Mouse (Mus musculus) thymus, postnatal 36 days (tissue): Measurements from ENCODE around the gene Auts2.

Experiments
- DNase-seq, 2 experiments: peaks; one replicate each; pipeline ENCODE4 v3.0.0; 2022; ENCODE audit warnings: mixed read lengths in 2 of 2

Gene Auts2

GRCm38 (mm10) chr5:131489846-131490245, 1053.3 kb downstream of the Auts2 start:
- no peak for DNase-seq

GRCm38 (mm10) chr5:131486527-131486926, 1056.6 kb downstream of the Auts2 start:
- DNase-seq, result no peak

GRCm38 (mm10) chr5:131475278-131475677, 1067.9 kb downstream of the Auts2 start:
- no peak for DNase-seq

GRCm38 (mm10) chr5:131468609-131469008, 1074.5 kb downstream of the Auts2 start:
- DNase-seq, result no peak

GRCm38 (mm10) chr5:131466131-131466530, 1077.0 kb downstream of the Auts2 start:
- DNase-seq, result no peak

- no peak for DNase-seq
These were observed 1079.7 kb downstream of the Auts2 start for GRCm38 (mm10) chr5:131463402-131463801.

GRCm38 (mm10) chr5:131459951-131460350, 1083.2 kb downstream of the Auts2 start:
- DNase-seq, result no peak

GRCm38 (mm10) chr5:131459549-131459948, 1083.6 kb downstream of the Auts2 start:
- no peak for DNase-seq

GRCm38 (mm10) chr5:131458700-131459099, 1084.4 kb downstream of the Auts2 start:
- DNase-seq, result no peak

GRCm38 (mm10) chr5:131457999-131458398, 1085.1 kb downstream of the Auts2 start:
- DNase-seq, result no peak

- no peak for DNase-seq
These were observed 1093.8 kb downstream of the Auts2 start for GRCm38 (mm10) chr5:131449181-131449868.

GRCm38 (mm10) chr5:131435239-131435876, 1107.8 kb downstream of the Auts2 start:
- no peak for DNase-seq

GRCm38 (mm10) chr5:131433291-131433690, 1109.9 kb downstream of the Auts2 start:
- no peak for DNase-seq

- no peak for DNase-seq
These were observed 1111.2 kb downstream of the Auts2 start for GRCm38 (mm10) chr5:131431896-131432295.

- DNase-seq, result no peak
These were observed 1113.0 kb downstream of the Auts2 start for GRCm38 (mm10) chr5:131430109-131430508.

GRCm38 (mm10) chr5:131429563-131429962, 1113.6 kb downstream of the Auts2 start:
- no peak for DNase-seq

- peak in 1 of 2 experiments; percentile 5 for DNase-seq
These were observed 1115.3 kb downstream of the Auts2 start for GRCm38 (mm10) chr5:131427734-131428413.

- no peak for DNase-seq
These were observed 1120.4 kb downstream of the Auts2 start for GRCm38 (mm10) chr5:131422737-131423136.

GRCm38 (mm10) chr5:131420406-131420805, 1122.7 kb downstream of the Auts2 start:
- no peak for DNase-seq

GRCm38 (mm10) chr5:131415902-131416545, 1127.1 kb downstream of the Auts2 start:
- no peak for DNase-seq

- DNase-seq, result no peak
These were observed 1144.9 kb downstream of the Auts2 start for GRCm38 (mm10) chr5:131398250-131398649.

GRCm38 (mm10) chr5:131395756-131396155, 1147.4 kb downstream of the Auts2 start:
- no peak for DNase-seq
